Mouse (Mus musculus): ENCODE data around the gene Mrtfb.
A peak's percentile ranks its signal among the peaks of the same experiment; 100 is the strongest.

The Mrtfb gene

DNA sequence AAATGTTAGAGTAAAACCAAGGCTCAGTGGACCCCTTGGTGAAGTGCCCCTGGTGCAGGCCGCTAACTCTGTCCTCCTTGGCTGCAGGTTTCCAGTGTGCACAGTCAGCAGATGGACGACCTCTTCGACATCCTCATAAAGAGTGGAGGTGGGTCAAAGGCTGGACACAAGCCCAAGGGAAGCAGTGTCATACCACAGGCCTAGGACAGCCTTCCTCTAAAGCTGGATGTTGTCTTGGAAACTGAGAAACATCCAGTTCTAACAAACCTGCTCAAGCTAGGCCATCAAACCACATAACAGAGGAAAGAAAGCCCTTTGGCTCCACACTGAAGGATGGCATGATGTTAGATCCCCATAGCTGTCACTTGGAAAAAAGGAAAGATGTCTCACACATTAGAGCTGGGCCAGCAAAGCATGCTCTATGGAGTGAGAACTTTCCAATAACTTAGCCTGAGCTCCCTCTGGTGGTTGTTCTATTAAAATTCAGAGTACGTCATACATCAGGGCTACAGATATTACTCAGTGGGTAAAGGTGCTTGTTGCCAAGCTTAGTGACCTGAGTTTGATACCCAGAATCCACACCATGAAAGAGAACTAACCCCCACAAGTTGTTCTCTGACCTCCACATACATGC is 153.4 kb downstream of the Mrtfb start:
- DNase-seq: no peak

DNA sequence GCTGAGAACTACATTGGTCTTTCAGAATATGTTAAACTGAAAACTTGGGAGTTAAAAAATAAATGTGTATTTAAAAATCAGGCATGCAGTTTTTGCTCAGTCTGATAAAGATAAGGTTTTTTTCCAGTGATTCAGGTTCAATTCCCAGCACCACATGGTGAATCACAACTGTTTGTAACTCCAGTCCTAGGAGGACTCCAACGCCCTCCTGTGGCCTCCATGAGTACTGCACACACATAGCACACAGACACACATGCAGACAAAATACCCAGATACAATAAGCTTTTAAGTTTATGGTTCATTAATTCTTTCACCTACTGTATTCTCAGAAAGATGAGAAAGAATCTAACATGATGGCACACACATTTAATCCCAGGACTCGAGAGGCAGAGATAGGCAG is 154.5 kb downstream of the Mrtfb start:
- no peak for DNase-seq

DNA sequence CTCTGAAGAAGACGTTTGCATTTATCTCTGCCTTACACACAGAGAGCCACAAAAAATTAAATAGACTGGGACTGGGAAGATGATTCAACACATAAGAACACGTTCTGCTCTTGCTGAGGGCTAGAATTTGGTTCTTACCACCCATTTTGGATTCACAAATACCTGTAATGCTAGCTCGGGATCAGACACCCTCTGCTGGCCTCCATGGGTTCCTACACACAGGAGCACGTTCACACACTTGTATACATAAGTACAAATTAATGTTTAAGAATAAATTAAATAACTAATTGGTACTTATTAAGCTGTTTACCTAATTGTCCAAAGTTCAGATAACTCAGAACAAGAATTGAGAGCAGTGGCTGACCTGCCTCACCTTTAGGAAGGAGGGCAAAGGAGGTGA is 155.2 kb downstream of the Mrtfb start:
- no peak for DNase-seq

DNA sequence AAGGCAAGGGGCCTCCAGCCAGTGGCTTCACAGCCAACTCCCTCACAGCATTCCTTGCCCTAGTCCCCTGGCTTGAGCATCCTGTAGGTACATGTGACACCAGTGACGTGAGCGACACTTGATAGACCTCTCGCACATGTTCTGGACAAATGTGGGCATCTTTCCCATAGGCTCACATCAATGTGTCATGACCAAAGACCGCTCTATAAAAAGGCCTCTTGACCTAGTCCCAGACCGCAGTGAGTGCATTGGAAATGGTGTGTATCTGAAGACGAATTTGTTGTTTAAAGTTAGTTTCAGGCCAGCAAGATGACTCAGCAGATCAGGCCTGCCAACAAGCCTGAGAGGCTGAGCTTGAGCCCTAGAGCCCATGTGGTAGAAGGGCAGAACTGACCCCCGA is 158.3 kb downstream of the Mrtfb start:
- no peak for DNase-seq

DNA sequence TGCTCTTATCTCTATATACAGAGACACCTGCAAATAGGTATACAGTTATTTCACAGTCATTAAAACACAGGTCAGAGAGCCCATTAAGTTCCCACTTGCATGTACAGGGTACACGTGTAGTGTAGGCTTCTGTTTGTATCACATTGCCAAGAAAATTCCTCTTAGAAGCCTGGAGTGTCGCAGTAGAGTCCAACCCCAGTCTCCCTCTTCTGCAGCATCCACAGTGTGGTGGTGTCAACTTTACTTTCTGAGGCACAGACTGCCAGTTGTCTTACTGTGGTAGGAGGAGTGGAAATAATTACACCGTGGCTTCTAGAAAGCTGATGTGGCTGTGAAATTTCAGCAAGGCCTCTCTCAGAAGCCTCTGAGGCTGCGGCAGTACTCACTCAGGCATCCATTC is 158.7 kb downstream of the Mrtfb start:
- DNase-seq: no peak

DNA sequence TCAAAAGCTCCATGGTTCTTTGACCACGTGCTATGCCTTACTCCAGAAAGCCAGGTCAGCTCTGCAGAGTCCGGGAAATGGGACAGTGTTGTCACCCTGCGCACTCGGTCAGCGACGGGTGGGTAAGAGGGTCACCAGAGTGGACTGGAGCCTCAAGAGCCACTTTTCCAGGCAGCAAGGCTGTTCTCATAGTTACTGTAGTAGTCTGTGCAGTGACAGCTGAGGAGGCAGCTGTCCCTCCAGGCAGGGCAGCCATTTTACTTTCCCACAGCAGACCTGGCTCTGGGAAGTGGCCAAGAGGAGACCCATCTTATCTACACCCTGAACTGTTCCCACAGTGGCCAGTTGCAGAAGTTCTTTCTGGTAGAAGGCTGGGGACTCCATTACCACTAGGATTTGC is 159.2 kb downstream of the Mrtfb start:
- no peak for DNase-seq

DNA sequence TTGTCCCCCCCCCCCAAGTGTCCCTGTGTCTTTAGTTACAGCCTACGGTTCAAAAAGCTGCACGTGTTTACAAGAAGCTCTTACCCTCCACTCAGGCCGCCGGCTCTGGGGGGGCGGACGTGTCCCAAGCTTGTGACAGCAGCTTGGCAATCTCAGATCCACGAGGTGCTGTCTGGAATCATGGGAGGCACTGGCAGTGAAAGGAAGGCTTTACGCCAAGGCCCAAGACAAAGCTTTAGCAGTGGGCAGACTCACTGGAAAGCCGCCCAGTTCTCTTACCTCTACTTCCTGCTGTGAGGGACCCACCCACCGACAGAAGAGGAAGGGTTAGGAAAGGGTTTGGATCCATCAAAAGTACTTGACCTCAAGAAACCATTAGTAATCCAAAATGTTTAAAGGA is 160.2 kb downstream of the Mrtfb start:
- no peak for DNase-seq

DNA sequence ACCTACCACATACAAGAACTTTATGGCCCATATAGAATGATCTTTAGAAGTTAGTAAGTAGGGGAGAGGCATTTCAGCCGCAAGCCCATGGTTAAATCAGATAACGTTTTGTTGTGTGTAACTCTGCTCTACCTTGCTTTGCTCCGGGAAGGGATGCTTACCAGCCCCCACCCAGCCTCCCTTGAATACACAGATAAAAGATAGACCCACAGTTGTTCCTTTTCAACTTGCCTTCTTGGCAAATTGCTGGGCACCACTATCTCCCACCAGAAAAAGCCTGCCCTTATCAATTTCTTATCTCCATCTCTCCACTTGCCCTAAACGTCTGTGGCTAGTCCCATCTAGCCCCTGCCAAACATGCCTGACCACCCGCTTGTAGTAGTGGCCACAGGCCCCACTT is 161.6 kb downstream of the Mrtfb start:
- DNase-seq: no peak

DNA sequence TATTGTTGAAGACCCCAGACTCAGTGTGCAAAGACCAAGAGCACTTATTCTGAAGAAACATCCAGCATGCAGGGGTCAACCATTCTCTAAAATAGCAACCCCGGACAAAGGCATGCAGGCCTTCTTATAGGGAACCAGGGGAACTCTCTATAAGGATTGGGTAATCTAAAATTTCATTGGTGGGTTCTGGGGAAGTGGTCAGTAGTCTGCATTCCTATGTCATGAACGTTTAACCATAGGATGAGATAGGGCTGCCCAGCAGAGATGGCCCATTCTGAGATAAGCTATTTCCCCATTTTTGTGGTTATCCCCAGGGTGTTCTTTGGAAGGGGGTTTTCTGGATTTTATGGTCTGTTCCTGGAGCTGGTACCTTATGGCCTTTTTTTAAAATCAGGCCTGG is 163.5 kb downstream of the Mrtfb start:
- DNase-seq: no peak

DNA sequence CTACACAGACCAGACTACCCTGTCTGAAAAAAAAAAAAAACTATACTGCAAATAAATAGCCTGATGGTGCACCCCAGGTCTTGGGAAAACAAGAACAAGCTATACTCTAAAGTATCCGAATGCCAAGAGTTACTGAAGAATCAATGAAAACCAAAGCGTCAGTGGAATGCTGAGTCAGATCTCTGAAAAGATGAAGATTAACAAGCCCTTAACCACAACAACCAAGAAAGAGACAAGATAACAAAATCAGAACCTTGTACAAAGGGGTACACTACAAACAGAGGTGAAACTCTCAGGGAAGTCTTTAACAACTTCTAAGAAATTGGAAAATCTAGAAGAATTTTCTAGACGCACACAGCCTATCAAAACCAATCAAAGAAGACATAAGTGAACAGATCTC is 166.2 kb downstream of the Mrtfb start:
- DNase-seq: no peak

DNA sequence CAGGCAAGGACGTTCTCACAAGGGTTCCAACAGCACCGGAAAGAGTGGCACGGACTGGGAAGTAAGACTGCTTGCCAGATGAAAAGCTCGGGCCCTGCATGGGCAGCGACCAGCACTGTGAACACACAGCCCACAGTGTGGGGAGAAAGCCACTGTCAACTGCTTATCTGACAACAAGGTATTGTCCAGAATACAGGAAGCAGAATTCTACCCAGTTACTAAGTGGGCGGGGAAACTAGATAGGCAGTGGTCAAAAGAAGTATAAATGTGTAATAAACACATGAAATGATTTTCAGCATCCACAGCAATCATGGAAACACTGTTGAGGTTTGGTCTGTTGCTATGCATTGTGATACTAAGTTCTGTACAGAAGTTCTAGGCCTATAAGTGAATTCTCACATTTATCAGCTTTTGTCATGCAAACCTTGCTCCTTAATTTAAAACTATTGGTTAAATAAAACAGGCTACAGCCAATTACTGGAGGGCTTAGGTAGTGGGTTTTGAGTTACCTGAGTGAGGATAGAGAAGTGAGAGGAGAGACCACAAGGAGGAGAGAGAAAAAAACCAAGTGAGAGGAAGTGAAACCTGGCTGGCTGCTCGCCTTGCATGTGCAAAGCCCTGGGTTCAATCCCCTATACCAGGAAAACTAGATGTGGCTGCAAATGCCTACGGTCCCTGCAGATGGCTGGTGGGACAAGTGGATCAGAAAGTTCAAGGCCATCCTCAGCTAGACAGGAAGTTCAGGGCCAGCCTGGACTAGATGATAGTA is 167.5 kb downstream of the Mrtfb start:
- DNase-seq: peak; percentile 30 to 37

DNA sequence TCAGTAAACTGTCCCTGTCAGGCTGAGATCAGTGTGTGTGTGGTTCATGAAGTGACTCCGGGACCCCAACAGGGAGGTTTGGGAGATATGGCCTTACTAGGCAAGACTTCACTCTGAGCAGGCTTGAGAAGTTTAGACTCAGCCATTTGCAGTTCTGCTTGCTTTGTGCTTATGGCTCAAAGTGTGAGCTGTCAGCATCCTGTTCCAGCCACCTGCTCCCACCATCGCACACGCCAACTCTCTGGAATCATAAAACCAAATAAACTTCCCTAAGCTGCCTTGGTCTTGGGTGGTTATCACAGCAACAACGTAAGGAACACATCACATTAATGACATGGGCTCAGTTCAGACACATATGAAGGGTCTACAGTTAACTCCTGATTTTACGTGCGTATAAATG is 169.5 kb downstream of the Mrtfb start:
- no peak for DNase-seq

DNA sequence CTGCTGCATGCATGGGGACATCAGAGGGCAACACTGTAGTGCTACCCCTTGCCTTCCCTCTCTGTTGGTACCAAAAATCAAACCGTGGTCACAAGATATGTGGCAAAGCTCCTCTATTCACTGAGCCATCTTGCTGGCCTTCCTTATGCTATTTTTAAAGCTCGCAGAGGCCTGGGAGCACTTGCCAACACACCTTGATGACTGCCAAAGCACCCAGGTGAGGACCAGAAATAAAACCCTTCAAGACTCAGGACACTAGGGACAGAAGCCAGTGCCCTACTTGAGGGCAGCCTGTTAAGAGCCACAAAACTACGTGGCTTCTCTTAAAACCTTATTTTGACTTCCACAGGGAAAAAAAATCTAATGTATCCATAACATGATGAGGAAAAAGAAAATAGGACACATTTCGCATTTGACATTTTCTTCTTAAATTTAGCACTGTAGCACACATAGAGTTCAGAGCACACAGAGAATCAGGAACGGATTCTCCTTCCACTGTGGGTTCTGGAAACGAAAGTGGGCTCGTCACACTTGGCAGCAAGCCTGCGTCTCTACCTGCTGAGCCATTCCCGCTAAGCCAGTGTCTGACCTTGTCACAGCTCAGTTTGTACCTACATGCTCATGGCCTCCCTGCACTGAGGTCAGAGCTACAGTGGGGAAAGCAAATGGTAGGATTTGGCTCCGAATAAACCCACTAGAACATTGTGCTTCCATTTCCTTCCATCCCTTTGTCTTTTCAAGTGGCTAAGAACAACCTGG is 170.7 kb downstream of the Mrtfb start:
- no peak for DNase-seq

DNA sequence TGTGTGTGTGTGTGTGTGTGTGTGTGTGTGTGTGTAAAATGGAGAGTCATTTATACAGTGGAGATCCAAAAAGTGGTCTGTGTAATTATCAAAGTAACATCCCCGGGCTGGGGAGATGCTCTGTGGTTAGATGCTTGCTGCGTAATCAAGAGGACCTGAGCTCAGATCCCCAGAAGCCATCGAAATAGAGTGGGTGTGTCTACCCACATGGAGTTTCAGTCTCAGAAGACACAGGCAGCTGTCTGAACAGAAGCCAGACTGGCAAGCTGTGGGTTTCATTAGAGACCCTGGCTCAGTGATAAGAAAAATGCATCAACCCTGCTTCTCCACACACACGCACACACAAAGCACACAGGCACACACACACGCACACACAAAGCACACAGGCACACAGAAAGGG is 171.8 kb downstream of the Mrtfb start:
- DNase-seq: no peak

DNA sequence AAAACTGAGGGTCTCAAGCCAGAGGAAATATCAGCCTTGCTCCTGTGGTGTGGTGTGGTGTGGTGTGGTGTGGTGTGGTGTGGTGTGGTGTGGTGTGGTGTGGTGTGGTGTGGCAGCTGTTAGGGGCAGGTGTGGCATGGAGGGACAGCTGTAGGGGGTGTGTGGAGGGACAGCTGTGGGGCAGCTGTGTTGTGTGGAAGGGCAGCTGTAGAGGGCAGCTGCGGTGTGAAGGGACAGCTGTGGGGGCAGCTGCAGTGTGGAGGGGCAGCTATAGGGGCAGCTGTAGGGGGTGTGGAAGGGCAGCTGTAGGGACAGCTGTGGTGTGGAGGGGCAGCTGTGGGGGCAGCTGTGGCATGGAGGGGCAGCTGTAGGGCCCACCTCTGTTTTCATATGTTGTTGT is 172.5 kb downstream of the Mrtfb start:
- no peak for DNase-seq

DNA sequence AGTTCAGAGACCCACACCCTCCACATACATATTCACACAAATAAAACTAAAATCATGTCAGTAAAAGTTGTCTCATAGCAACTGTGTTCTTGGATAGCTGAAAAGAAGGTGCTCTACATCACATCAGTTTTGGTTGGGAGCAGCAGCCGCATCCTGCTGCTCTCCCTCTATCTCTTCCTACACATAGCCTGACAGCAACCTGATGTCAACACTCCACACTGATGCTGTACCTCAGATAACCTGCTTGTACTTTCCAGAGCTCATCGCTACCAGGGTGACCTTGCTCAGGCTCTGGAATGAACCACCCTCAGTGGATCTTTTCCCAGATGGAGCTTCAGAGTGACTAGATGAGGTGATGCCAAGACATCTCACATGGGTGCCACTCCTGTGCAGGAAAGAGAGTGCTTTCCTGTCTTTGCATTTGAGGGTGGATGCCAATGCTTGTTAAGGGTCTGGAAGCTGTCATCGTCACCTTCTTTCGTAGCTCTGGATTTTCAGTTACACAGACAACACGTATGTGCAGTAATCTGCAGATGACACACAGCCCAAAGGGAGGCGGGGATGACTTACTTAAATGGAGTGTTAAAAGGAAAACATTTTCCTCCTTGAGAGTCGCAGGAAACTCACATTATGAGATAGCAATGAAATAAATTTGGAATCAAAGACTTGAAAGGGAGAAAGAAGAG is 173.8 kb downstream of the Mrtfb start:
- no peak for DNase-seq

DNA sequence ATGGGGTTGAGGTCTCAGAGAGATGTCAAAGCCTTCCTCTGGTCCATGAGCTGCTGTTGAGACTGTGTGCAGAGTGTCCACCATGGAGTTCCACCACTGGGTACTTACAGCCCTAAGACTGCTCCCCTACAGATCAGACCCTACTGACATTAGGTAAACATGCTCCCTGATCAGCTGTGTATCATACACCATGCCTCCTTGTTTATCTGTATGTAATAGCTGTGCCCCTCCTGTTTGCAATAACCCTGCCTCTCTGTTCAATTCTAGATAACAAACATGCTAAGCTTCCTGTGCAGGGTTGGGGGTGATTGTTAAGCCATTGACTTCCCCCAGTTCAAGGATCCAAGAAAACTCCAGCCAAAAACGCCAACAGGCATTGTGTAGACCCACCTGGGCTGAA is 174.7 kb downstream of the Mrtfb start:
- no peak for DNase-seq

DNA sequence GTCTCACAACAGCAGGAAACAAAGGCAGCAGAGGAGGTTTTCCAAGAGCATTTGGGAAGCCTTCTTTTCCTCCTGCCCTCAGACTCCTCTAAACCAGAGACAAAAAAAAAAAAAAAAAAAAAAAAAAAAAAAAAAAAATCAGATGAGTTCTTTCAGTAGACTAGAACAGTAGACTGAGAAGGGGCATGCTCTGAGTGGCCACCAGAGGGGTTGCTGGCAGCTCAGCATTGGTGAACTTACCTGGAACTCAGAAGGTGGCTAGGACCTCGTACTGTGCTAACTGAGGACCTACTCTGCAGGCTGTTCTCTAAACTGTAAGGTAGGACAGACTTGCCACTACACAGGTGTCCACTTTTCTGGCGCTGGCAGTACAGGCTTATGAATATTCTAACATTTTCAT is 179.3 kb downstream of the Mrtfb start:
- no peak for DNase-seq

DNA sequence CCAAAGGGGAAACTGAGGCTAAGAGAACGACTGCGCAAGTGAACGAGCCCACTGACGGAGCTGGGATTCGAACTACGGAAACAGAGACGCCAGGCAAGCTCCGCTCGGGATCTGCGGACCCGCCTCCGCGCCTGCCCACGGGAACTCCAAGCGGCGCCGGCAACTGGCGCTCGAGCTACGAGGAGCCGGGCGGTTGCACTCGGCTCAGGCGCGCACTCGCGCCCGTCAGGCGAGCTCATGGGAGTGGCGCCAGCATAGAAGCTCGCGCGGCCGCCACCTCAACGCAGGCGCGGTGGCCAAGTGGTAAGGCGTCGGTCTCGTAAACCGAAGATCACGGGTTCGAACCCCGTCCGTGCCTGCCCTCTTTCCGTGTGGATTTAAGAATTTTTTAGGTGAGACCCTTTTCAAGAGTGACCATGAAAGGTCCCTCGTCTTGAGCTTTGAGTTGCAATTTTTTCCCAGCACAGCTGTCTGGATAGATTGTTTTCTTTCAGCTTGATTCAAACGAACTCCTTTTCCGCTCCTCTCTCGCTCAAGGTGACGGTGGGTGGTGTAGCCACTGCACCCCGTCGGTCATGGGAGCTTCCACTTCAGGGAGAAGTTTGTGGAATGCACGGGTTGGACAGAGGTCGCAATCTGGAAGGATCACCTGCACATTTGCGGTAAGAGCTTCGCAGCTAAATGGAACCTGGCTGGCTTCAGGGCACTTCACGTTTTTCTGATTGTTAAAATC is 180.9 kb downstream of the Mrtfb start:
- peak; percentile 92 to 98 for DNase-seq

DNA sequence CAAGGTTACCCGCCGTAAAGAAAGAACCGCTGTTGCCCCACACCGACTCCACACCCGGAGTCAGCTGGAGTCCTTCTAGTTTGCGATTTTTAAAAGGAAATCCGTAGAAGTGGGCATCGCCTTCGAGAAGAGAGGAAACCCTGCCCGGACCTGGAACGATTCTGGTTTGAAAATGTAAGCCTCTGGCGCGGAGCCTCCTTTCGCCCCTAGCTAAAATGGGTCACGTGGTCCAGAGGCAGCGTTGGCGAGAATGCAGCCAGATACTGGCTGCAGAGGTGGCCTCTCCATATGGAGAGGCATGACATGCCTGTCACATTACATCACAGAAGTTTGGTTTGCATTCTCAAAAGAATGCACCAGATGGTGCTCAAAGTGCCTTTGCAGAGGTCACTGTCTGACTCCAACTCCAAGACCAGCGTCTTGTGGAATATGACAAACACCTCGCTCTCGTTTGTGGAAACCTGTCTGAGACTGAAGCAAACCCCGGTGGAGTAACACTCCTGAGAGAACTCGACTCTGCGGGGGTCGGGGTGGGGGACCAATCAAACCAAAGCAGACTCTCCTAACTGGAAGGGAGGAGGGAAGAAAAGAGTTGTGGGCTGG is 181.6 kb downstream of the Mrtfb start:
- peak in 1 of 2 experiments; percentile 24 for DNase-seq

DNA sequence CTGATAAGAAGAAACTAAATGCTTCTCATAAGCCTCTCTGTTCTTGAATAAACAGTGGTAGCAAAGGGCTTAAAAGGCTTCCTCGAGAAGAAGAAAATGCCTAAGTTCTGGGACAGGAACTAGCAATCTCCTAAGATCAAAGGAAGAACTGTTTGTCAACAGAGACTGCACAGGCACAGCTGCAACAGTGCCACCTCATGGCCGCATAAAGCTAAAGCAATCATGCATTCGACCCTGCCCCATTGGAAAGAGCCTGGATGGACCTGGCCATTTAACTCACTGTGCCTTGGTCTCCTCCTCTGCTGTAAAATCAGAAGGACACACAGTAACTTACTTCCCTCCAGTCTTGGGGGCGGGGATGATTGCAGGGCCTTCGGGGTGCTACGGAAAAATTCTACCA is 184.2 kb downstream of the Mrtfb start:
- DNase-seq: peak in 1 of 2 experiments; percentile 54

DNA sequence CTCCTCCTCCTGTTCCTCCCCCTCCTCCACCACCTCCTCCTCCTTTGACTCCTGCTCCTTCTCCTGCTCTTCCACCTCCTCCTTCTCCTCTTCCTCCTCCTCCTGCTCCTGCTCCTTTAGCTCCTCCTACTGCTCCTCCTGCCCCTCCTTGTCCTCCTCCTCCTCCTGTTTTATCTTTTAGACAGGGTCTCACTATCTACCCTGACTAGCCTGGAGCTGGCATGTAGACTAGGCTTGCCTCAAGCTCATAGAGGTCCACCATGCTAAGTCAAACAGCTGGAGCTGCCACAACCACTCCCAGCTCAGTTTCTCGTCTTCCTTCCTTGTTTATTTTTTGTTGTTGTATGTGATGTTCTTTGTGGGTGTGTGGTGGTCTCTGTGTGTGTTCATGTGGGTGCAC is 187.5 kb downstream of the Mrtfb start:
- no peak for DNase-seq

Measured in spleen, adult 18-20 months (tissue).